Mouse (Mus musculus): ENCODE data around the gene Tanc1. TPM values are rescaled to one million over a fixed set of nuclear protein-coding genes. Genes with fewer than 3 reads are reported as not detected.

The Tanc1 gene
- polyA plus RNA-seq, 1 experiment from 2014 or later = 40.7 TPM

DNA sequence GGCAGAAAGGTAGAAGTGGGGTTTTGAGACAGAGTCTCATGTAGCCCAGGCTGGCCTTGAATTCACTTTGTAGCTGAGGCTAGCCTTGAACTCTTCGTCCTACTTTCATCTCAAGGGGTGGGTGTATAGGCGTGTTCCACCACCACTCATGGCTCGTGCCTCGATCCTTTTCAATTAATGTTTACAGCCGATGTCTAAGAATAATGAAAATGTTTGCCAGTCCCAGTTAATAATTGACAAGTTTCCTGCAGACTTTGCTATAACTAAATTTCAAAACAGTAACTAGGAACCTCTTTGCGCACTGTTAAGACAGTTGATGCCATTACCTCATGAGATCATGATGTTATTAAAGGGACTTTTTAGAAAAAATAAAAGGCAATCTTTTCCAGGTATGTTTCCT, 13.6 kb upstream of the Tanc1 start:
- H3K4me1 ChIP-seq = peaks cover 32% of the 10 kb centered on the region
- no peak overlapping the region for H3K4me3 ChIP-seq
- H3K27ac ChIP-seq = no peak overlapping the region
- no peaks in the 10 kb centered on the region for H3K9me3 ChIP-seq
- DNase-seq (ENCODE audit: low spot score) = no peak
- WGBS = 91% methylated on average over 6 of the region's 6 CpGs
- H3K36me3 ChIP-seq = no peaks in the 10 kb centered on the region
- H3K27me3 ChIP-seq (ENCODE audit: insufficient read depth, poor library complexity, severe bottlenecking) = no peaks in the 10 kb centered on the region

DNA sequence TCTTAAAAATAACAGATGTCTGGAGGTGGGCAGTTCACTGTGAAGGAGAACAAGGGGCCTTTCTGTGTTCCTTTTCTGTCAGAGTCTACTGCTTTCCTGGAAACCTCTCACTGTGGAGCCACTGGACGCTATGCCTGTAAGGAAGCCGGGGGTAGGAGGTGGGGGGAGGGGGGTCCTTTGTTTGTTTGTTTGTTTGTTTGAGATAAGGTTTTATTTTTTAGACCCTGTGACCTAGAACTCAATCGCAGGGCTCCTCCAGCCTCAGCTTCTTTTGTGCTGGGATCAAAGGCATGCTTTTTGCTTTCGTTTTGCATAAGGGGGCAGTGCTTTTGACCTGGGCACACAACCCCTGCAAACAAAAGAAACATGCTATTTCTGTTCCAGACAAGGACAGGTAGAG, 12.9 kb upstream of the Tanc1 start:
- DNase-seq (ENCODE audit: low spot score) = no peak
- no peaks in the 10 kb centered on the region for H3K9me3 ChIP-seq
- H3K27me3 ChIP-seq (ENCODE audit: insufficient read depth, poor library complexity, severe bottlenecking) = no peaks in the 10 kb centered on the region
- peak overlapping the region; percentile 62; the same call in 1 of the 2 replicates for H3K27ac ChIP-seq
- H3K36me3 ChIP-seq = no peaks in the 10 kb centered on the region
- WGBS = 23% methylated on average over 4 of the region's 4 CpGs
- H3K4me3 ChIP-seq = peak overlapping the region; percentile 5; the same call in 1 of the 2 replicates
- peaks cover 28% of the 10 kb centered on the region for H3K4me1 ChIP-seq

DNA sequence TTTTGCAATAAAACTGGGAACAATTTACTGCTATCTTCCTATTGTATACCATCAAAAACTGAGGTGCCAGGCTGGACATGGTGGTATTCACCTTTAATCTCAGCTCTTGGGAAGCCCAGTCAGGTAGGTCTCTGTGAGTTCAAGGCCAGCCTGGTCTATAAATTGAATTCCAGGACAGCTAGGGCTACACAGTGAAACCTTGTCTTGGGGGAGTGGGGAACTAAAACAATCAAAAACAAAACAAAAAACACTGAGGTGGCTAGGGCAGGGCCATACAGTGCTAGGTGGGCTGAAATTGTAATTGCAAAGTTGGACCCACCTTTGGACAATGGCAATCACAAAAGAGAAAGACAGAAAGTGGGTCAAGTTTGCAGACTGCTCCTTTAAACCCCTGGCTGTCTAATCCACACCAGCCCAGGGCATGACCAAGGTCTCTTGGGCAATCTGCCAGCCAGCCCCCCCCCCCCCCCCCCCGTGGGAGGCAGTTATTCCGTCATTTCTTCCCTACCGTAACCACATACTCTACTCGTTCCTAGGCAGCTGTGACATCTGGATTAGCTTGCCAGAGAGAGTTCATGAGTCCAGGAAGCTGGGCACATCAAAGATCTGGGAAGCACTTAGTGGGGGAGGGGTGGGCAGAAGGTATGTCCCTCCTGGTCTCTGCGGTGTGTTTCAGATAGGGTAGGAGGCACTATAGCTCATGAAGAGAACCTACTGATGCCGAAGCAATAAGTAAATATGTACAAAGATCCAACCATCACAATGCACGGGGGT, 12.3 kb upstream of the Tanc1 start:
- H3K4me3 ChIP-seq = 0 out of 2 replicates have a peak overlapping the region, but pooled peaks have one; percentile 5
- DNase-seq (ENCODE audit: low spot score) = no peak
- WGBS = 10% methylated on average over 7 of the region's 7 CpGs
- peak overlapping the region; percentile 62 for H3K27ac ChIP-seq
- H3K4me1 ChIP-seq = peaks cover 22% of the 10 kb centered on the region
- no peaks in the 10 kb centered on the region for H3K27me3 ChIP-seq (ENCODE audit: insufficient read depth, poor library complexity, severe bottlenecking)
- no peaks in the 10 kb centered on the region for H3K36me3 ChIP-seq
- no peaks in the 10 kb centered on the region for H3K9me3 ChIP-seq

DNA sequence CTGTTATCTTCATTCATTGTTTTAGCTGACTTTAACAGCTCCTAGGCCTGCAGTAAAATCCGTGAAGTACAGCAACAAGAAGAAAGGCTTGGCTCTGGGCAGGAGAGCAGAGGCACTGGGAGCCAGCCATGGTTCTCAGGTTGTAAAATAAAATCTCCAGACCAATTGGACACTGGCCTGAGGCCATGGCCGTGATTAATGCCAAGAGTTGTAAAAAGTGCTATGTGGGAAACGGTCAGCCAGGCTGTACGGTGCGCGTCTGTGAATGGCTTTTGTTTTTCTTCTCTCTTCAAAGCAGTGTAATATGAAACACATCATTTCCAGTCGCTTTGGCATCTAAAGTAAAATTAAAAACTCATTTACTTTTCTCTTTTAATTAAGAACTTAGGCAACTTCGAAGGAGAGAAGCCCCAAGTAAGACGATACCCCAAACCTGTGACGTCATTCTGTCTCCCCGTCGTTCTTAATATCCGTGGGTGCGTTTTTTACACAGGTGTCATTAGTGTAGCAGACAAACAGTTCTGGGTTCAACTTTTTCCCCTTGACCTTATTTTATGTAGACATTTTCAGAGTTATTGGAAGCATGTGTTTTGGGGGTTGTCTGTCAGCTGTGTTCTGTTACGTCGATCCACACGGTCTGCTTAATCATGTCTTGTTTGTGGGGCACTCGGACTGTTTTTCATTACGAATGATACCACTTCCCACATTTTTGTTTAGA, 11.6 kb upstream of the Tanc1 start:
- DNase-seq (ENCODE audit: low spot score) = no peak
- 76% methylated on average over 19 of the region's 19 CpGs for WGBS
- peaks cover 22% of the 10 kb centered on the region for H3K4me1 ChIP-seq

DNA sequence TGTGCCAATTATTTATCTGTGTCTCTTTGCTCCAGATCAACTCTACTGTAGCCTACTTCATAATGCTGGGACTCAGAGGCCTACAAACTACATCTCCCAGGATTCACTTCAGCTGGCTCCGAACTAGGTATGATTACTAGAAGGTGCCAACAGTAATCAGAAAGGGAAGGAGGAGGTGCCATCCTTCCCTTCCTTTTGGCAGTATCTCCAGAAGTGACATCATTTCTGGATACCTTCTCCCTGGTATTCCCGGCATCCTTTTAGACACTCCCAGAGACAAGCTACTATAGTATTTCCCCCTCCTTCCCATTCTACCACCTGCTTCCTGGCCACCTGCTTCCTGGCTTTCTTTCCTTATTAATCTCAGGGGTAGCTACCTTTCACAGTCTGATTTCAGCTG, 10.9 kb upstream of the Tanc1 start:
- no peak for DNase-seq (ENCODE audit: low spot score)
- H3K27ac ChIP-seq = no peak overlapping the region
- H3K4me1 ChIP-seq = peaks cover 22% of the 10 kb centered on the region
- no peaks in the 10 kb centered on the region for H3K27me3 ChIP-seq (ENCODE audit: insufficient read depth, poor library complexity, severe bottlenecking)
- WGBS = 65% methylated on average over 2 of the region's 2 CpGs
- H3K36me3 ChIP-seq = no peaks in the 10 kb centered on the region
- H3K9me3 ChIP-seq = no peaks in the 10 kb centered on the region
- H3K4me3 ChIP-seq = no peak overlapping the region

More for the DNA sequence above, 11.6 kb upstream of the Tanc1 start:
- Histone ChIP-seq H3K4me3 (no peak overlapping the region), H3K9me3 (no peaks in the 10 kb centered on the region), H3K27ac (peak overlapping the region; percentile 62), H3K36me3 (no peaks in the 10 kb centered on the region), H3K27me3 (ENCODE audit: insufficient read depth, poor library complexity, severe bottlenecking) (no peaks in the 10 kb centered on the region)

DNA sequence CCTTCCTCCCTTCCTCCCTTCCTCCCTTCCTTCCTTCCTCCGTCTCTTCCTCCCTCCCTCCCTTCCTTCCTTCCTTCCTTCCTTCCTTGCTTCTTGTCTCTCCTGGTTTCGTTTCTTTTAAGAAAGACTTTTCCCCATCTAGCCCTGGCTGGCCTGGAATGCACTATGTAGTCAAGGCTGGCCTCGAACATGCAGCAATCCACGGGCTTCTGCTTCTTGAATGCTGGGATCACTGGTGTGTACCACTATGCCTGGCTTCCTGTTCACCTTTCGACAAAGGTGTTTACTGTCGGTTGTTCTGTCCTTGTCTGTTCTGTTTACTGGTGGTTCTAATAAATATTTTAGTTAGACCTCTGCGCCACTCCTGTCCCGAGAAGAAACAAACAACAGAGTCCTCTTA, 10.4 kb upstream of the Tanc1 start:
- Histone ChIP-seq H3K27me3 (ENCODE audit: insufficient read depth, poor library complexity, severe bottlenecking) (no peaks in the 10 kb centered on the region), H3K27ac (no peak overlapping the region), H3K4me1 (peaks cover 22% of the 10 kb centered on the region), H3K4me3 (no peak overlapping the region), H3K36me3 (no peaks in the 10 kb centered on the region), H3K9me3 (no peaks in the 10 kb centered on the region)
- 87% methylated on average over 8 of the region's 8 CpGs for WGBS
- DNase-seq (ENCODE audit: low spot score) = no peak

DNA sequence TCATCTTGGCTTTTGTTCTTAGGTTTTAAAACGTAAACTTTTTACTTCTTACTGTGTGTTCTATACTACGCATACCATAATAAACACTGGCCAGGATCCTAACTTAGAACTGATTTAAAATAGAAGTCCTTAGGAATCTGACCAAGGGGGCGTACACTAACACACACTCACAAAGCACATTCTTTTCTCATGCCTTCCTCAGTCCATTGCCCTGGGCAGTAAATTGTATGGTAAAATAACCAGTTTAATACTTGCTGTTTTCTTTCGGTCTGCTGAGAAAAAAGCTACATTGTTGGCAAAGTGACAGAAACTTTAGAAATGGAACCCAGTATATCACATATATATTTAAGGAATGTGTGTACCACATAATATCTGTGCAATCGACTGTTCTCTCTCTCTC, 2.9 kb upstream of the Tanc1 start:
- no peak overlapping the region for H3K4me3 ChIP-seq
- no peaks in the 10 kb centered on the region for H3K27me3 ChIP-seq (ENCODE audit: insufficient read depth, poor library complexity, severe bottlenecking)
- peaks cover 35% of the 10 kb centered on the region for H3K4me1 ChIP-seq
- no peak for DNase-seq (ENCODE audit: low spot score)
- 52% methylated on average over 5 of the region's 5 CpGs for WGBS
- H3K36me3 ChIP-seq = no peaks in the 10 kb centered on the region
- no peaks in the 10 kb centered on the region for H3K9me3 ChIP-seq
- H3K27ac ChIP-seq = 0 out of 2 replicates have a peak overlapping the region, but pooled peaks have one; percentile 13

DNA sequence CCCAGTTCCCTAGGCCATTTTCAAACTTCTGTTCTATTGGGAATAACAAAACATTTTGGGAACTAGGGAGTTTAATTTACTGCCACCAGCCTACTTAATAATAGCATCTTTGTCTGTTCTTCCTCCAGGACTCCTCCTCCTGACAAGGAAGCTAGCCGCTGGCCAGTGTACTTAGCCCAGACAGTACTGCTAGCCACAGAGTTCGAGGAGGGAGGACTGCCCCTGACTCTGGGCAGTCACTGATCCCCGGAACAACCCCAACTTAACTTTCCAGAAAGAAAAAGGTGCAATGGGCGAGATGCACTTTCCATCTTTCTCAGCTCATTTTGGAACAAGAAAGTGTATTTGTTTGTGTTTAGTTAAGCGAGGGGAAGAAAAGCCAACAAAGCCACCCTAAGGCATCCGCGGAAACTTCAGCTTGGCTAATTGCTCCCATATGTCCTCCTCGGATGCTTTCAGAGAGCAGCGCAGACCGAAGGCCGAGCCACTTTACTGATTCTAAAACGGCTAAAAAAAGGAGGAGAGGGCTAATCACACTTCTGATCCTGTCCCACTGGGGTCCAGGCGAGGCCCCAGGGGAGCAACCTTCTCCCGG, 529 bp upstream of the Tanc1 start:
- WGBS = 1% methylated on average over 14 of the region's 14 CpGs
- Histone ChIP-seq H3K4me1 (peaks cover 57% of the 10 kb centered on the region), H3K27me3 (ENCODE audit: insufficient read depth, poor library complexity, severe bottlenecking) (no peaks in the 10 kb centered on the region), H3K4me3 (peak overlapping the region; percentile 98), H3K9me3 (no peaks in the 10 kb centered on the region), H3K27ac (peak overlapping the region; percentile 99), H3K36me3 (no peaks in the 10 kb centered on the region)
- no peak for DNase-seq (ENCODE audit: low spot score)

DNA sequence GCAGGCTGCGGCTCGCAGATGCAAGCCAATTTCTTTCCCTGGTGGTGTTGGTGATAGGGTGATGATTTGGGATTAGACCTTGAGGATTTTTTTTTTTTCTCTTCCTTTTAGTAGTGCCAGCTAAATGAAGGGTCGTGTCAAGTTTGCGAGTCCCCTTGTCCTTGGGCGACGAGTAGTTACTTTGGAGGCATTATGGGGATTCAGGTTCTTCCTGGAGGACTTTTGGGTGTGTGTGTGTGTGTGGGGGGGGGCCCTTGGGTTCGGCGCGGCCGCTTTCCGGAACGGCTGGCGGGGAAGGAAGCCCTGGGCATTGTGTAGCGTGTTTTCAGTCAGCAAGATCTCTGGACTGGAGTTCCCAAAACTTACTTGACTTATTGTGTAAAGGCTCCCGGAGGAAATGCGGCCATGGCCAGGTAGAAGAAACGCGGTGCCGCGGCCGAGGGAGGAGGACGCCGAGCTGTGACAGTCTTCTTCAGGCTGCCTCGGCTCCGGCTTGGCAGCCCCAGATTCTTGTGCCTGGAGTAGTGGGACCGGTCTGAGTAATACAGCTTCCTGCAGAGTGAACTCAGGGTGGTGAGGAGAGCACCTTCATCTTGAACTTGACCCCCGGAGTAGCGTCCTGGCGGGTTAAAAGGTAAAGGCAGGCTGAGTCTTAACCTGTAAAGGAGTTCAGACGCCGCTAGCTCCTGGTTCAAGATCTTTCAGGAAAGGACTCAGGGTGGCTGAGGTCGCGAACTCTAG, 1.1 kb downstream of the Tanc1 start:
- DNase-seq (ENCODE audit: low spot score) = no peak
- Histone ChIP-seq H3K4me3 (peak overlapping the region; percentile 98), H3K9me3 (no peaks in the 10 kb centered on the region), H3K36me3 (no peaks in the 10 kb centered on the region), H3K4me1 (peaks cover 70% of the 10 kb centered on the region), H3K27ac (peak overlapping the region; percentile 99), H3K27me3 (ENCODE audit: insufficient read depth, poor library complexity, severe bottlenecking) (no peaks in the 10 kb centered on the region)
- under 1% methylated on average over 33 of the region's 33 CpGs for WGBS

DNA sequence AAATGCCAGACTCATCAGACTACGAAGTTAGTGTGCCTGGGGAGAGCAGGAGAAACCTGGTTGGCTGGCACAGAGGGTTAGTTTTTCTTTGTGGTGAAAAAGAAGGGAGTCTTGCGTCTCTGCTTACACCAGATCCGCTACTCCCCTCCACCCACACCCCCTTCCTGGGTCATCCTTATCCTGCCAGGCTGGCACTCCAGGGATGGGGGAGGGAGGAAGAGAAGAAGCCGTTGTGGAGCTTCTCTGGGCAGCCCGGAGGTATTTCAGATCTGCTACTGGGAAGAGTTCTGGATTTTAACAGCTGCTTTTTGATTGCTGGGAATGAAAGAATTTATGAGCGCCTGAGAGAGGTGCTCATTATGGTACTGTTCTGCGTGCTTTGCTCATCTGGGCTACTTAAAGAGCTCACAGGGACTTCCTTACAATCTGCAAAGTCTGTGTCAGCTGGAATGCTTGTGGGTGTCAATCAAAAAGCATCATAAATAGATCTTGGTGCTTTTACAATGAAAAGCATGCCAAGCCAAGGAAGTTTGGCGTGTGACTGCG, 1.7 kb downstream of the Tanc1 start:
- DNase-seq (ENCODE audit: low spot score) = no peak
- 10% methylated on average over 9 of the region's 9 CpGs for WGBS
- Histone ChIP-seq H3K4me1 (peaks cover 66% of the 10 kb centered on the region), H3K4me3 (peak overlapping the region; percentile 98), H3K27ac (peak overlapping the region; percentile 99), H3K27me3 (ENCODE audit: insufficient read depth, poor library complexity, severe bottlenecking) (no peaks in the 10 kb centered on the region), H3K9me3 (no peaks in the 10 kb centered on the region), H3K36me3 (no peaks in the 10 kb centered on the region)

DNA sequence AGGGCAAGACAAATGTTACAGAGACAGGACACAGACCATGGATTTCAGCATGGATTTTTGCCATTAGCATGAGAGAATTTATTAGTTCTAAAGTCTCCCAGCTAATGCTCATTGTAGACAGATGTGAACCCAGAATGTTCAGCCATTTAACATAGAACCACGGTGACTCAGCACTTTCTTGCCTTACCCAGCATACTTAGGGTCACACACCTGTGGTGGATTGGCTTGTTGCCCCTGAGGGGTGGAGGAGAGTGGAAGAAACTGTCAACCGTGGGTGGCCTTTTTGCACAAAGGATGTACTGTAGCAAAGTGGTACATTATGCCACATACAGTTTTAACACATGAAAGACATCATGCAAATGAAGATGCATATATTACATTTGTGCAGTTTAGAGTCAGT, 5.0 kb downstream of the Tanc1 start:
- no peaks in the 10 kb centered on the region for H3K27me3 ChIP-seq (ENCODE audit: insufficient read depth, poor library complexity, severe bottlenecking)
- WGBS = 73% methylated on average over 2 of the region's 2 CpGs
- H3K36me3 ChIP-seq = peaks cover 3% of the 10 kb centered on the region; the same call in 1 of the 2 replicates
- H3K4me1 ChIP-seq = peaks cover 53% of the 10 kb centered on the region
- H3K9me3 ChIP-seq = no peaks in the 10 kb centered on the region
- H3K4me3 ChIP-seq = no peak overlapping the region
- DNase-seq (ENCODE audit: low spot score) = no peak
- no peak overlapping the region; the same call in 1 of the 2 replicates for H3K27ac ChIP-seq

DNA sequence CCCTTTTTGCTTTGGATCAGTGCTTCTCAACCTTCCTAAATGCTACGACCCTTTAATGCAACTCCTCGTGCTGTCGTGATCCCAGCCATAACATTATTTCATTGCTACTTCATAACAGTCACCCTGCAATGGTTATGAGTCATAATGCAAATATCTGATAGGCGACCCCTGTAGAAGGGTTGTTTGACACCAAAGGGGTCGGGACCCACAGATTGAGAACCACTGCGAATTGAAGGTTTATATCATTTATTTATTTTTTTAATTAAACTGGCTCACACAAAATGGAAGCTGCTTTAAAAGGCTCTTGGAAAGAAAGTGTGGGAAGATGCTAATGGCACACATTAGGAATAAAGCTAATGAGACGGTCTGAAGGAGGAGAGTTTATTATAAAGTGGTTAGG, 7.2 kb downstream of the Tanc1 start:
- peaks cover 5% of the 10 kb centered on the region for H3K36me3 ChIP-seq
- H3K4me1 ChIP-seq = peaks cover 63% of the 10 kb centered on the region
- no peak for DNase-seq (ENCODE audit: low spot score)
- H3K27ac ChIP-seq = no peak overlapping the region
- WGBS = 88% methylated on average over 7 of the region's 7 CpGs
- no peaks in the 10 kb centered on the region for H3K27me3 ChIP-seq (ENCODE audit: insufficient read depth, poor library complexity, severe bottlenecking)
- no peaks in the 10 kb centered on the region for H3K9me3 ChIP-seq
- H3K4me3 ChIP-seq = no peak overlapping the region
